Mouse (Mus musculus) brain, embryonic 14.5 days (tissue): ENCODE measurements around the gene Pm20d1.

Source experiments
- CTCF ChIP-seq: fragments of 200-500 bp; IDR thresholded peaks from 2 replicates; pipeline ENCODE4 v1.5.1; 2012; ENCODE audit warnings: inconsistent platforms, mild to moderate bottlenecking, moderate library complexity, borderline replicate concordance; ENCODE audit not compliant: insufficient read depth, insufficient read length; ENCODE audit errors: extremely low read depth
- POLR2A ChIP-seq: fragments of 200-500 bp; IDR thresholded peaks from 2 replicates; pipeline ENCODE4 v1.6.1; 2012; ENCODE audit warnings: mild to moderate bottlenecking, inconsistent platforms, borderline replicate concordance; ENCODE audit not compliant: poor library complexity, insufficient read depth, insufficient read length, severe bottlenecking; ENCODE audit errors: extremely low read depth

GRCm38 (mm10) chr1:131811393-131811792, 14.2 kb downstream of the Pm20d1 start:
- TF ChIP-seq POLR2A (no peak), CTCF (no peak)
